Mouse (Mus musculus): ENCODE measurements around the gene Zfp110. TPM values are rescaled to one million over a fixed set of nuclear protein-coding genes. Genes with fewer than 3 reads are reported as not detected.

Zfp110 gene
- 29.2 TPM for polyA plus RNA-seq (2014; fragmentation: Illumina TruSeq; extraction: RNeasy Lipid Tissue Mini Kit (QIAGEN cat#74804); ENCODE audit: low read depth, low replicate concordance)

DNA sequence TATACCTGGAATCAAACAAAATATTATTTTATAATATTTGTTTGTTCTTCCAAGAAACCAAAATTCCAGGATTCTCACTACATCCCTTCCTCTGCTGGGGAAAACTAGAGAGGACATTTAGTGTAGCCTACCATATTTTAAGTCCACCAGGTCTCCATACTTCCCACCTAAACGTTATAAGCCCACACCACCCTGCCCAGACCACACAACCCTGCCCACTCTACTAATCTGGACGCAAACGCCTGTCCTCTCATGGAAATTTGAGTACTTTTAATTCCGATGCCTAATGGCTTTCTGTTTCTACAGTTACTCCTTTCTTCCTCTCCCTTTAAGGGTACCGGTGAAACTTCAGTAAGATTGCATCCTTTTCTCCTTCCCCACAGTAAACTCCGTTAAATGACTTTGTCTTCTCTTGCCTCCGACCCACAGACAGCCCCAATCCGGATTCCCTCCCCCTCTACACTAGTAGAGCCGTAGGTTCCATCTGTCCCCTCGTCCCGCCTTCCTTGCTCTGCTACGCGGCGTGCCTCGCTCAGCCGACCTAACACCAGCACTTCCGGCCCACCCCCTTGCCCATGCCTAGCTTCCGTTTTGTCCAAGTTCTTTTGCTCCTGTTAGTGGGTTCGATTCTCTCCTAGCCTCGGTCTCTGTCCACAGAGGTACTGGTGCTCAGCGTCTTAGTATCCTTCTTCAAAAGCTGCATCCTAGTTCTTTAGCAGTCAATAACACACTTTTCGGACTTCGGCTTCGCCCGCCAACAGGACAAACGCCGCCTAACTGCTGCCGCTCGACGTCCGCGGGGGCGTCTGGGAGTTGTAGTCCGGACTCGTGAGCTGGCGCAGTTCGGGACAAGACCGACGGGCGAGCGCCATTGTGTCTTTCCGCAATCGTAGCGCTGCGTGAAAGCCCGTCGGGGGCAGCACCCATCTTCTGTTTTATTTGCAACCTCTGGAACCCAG lies at the start of gene Zfp110:
Gene Zfp110 (plus strand): TSS at position 600 of the 959 bp plus-strand sequence.

GRCm38 (mm10) chr7:12802866-12803726 lies 31.5 kb upstream of the Zfp110 start, which contains the start of gene Zscan18:
Gene Zscan18, minus strand, starts transcription at chr7:12803635.

DNA sequence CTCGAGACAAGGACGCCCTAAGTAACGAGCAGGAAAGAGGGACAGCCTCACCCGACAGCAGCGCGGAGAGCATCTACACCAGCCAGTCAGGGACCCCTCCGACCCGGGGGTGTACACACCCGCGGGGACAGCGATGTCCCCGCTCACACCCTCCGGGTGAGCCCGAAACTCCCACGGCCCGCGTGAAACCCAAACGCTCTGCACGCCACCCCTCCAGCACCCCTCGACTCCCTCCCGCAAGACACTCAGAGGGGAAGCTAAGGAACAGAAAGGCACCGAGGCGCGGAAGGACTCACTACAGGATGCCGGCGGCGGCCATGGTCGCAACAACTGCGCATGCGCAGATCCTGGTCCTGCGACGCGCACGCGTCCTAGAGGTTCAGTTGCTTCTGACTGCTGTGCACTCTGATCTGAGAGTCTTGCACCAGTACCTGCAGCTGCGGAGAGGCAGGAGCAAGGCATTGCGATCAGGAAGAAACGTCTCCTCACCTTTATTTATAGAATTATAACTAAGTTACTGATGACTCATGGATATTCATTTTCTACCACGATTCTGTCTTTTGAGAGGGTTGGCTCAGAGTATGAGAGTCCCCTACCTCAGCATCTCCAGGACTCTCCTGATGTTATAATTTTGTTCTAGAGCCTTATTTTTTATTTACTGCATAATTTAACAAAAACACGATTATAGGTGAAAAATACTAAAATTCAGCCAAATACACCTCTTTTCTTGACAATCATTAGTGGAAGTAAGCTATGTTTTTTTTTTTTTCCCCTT lies 15.9 kb upstream of the Zfp110 start, which contains the start of gene Zfp329:
Gene Zfp329 (minus strand): TSS at position 338 of the 775 bp plus-strand sequence.

DNA sequence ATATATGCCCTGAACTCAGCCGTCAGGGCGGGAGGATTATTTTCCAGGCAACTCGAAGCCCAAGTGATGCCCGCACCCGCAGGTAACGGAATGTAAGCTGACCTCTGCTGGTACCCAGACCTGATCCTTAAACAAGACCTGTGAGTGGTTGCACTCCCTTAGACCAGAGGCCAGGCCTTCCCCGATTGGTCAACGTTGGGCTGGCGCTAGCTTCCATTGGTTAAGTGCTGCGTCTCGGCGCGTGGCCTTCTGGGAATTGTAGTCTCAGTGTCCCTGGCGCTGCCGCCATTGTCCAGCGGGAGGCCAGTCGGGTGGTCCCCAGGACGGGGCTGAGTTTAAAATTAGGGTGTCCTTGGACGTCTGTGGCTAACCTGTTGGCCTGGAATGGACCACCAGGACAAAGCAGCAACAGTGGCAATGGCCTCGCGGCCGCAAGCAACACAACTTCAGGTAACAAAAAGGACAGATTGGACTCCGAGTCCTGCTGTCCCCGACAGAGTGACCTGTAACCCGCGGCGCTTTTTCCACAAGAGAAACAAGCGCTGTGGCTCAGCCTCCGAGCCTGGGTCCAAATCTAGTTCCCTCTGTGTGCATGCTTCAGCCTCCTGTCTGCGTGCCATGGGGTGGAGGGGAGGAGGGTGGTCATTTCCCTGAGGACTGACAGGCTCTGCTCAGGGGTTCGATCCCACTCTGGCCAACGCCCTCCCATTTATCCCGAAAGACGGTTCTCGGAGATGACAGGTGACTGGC lies 46.5 kb downstream of the Zfp110 start, which contains the start of gene Zfp128:
Gene Zfp128 (plus strand): TSS at position 267 of the 750 bp plus-strand sequence.

GRCm38 (mm10) chr7:12897655-12898410 lies 63.3 kb downstream of the Zfp110 start, which contains the start of gene Zscan22:
Gene Zscan22, plus strand, starts transcription at chr7:12897815.

Other genes with a start within 250 kb of the Zfp110 start
- gene Vmn2r53, start 226.0 kb upstream of the Zfp110 start, polyA plus RNA-seq (2014; fragmentation: Illumina TruSeq; extraction: RNeasy Lipid Tissue Mini Kit (QIAGEN cat#74804); ENCODE audit: low read depth, low replicate concordance), result not detected
- not detected for gene Vmn2r54, start 194.4 kb upstream of the Zfp110 start, polyA plus RNA-seq (2014; fragmentation: Illumina TruSeq; extraction: RNeasy Lipid Tissue Mini Kit (QIAGEN cat#74804); ENCODE audit: low read depth, low replicate concordance)
- not detected for gene Vmn2r55, start 149.8 kb upstream of the Zfp110 start, polyA plus RNA-seq (2014; fragmentation: Illumina TruSeq; extraction: RNeasy Lipid Tissue Mini Kit (QIAGEN cat#74804); ENCODE audit: low read depth, low replicate concordance)
- not detected for gene Vmn2r56, start 99.8 kb upstream of the Zfp110 start, polyA plus RNA-seq (2014; fragmentation: Illumina TruSeq; extraction: RNeasy Lipid Tissue Mini Kit (QIAGEN cat#74804); ENCODE audit: low read depth, low replicate concordance)
- gene Zscan18, start 31.1 kb upstream of the Zfp110 start, polyA plus RNA-seq (2014; fragmentation: Illumina TruSeq; extraction: RNeasy Lipid Tissue Mini Kit (QIAGEN cat#74804); ENCODE audit: low read depth, low replicate concordance), result 7.2 TPM
- gene Zfp329, start 15.9 kb upstream of the Zfp110 start, polyA plus RNA-seq (2014; fragmentation: Illumina TruSeq; extraction: RNeasy Lipid Tissue Mini Kit (QIAGEN cat#74804); ENCODE audit: low read depth, low replicate concordance), result 10.0 TPM
- 3.2 TPM for gene Zfp128, start 46.4 kb downstream of the Zfp110 start, polyA plus RNA-seq (2014; fragmentation: Illumina TruSeq; extraction: RNeasy Lipid Tissue Mini Kit (QIAGEN cat#74804); ENCODE audit: low read depth, low replicate concordance)
- 9.7 TPM for gene Zscan22, start 63.1 kb downstream of the Zfp110 start, polyA plus RNA-seq (2014; fragmentation: Illumina TruSeq; extraction: RNeasy Lipid Tissue Mini Kit (QIAGEN cat#74804); ENCODE audit: low read depth, low replicate concordance)
- gene Rps5, start 87.5 kb downstream of the Zfp110 start, polyA plus RNA-seq (2014; fragmentation: Illumina TruSeq; extraction: RNeasy Lipid Tissue Mini Kit (QIAGEN cat#74804); ENCODE audit: low read depth, low replicate concordance), result 1,193 TPM
- 2.3 TPM for gene Rnf225, start 92.7 kb downstream of the Zfp110 start, polyA plus RNA-seq (2014; fragmentation: Illumina TruSeq; extraction: RNeasy Lipid Tissue Mini Kit (QIAGEN cat#74804); ENCODE audit: low read depth, low replicate concordance)
- gene Zfp324, start 131.1 kb downstream of the Zfp110 start, polyA plus RNA-seq (2014; fragmentation: Illumina TruSeq; extraction: RNeasy Lipid Tissue Mini Kit (QIAGEN cat#74804); ENCODE audit: low read depth, low replicate concordance), result 6.8 TPM
- gene Zfp446, start 143.1 kb downstream of the Zfp110 start, polyA plus RNA-seq (2014; fragmentation: Illumina TruSeq; extraction: RNeasy Lipid Tissue Mini Kit (QIAGEN cat#74804); ENCODE audit: low read depth, low replicate concordance), result 9.2 TPM
- gene Slc27a5, start 163.4 kb downstream of the Zfp110 start, polyA plus RNA-seq (2014; fragmentation: Illumina TruSeq; extraction: RNeasy Lipid Tissue Mini Kit (QIAGEN cat#74804); ENCODE audit: low read depth, low replicate concordance), result not detected
- 177 TPM for gene Trim28, start 164.4 kb downstream of the Zfp110 start, polyA plus RNA-seq (2014; fragmentation: Illumina TruSeq; extraction: RNeasy Lipid Tissue Mini Kit (QIAGEN cat#74804); ENCODE audit: low read depth, low replicate concordance)
- gene Zbtb45, start 175.3 kb downstream of the Zfp110 start, polyA plus RNA-seq (2014; fragmentation: Illumina TruSeq; extraction: RNeasy Lipid Tissue Mini Kit (QIAGEN cat#74804); ENCODE audit: low read depth, low replicate concordance), result 11.0 TPM
- 207 TPM for gene Chmp2a, start 200.0 kb downstream of the Zfp110 start, polyA plus RNA-seq (2014; fragmentation: Illumina TruSeq; extraction: RNeasy Lipid Tissue Mini Kit (QIAGEN cat#74804); ENCODE audit: low read depth, low replicate concordance)
- gene Ube2m, start 203.5 kb downstream of the Zfp110 start, polyA plus RNA-seq (2014; fragmentation: Illumina TruSeq; extraction: RNeasy Lipid Tissue Mini Kit (QIAGEN cat#74804); ENCODE audit: low read depth, low replicate concordance), result 155 TPM
- gene Mzf1, start 220.0 kb downstream of the Zfp110 start, polyA plus RNA-seq (2014; fragmentation: Illumina TruSeq; extraction: RNeasy Lipid Tissue Mini Kit (QIAGEN cat#74804); ENCODE audit: low read depth, low replicate concordance), result 3.6 TPM